Mouse (Mus musculus) retina, embryonic 14.5 days (tissue): Measurements from ENCODE around the gene Shf.
"Not testable (repeated sequence)": the region's sequence is repeated elsewhere in the genome, so short reads cannot be mapped to it uniquely, and the experiment has no call there.

ENCODE experiments used
- DNase-seq: peaks from one replicate; pipeline ENCODE4 v3.0.0-alpha.2; 2015; ENCODE audit warnings: low spot score

Shf gene

DNA sequence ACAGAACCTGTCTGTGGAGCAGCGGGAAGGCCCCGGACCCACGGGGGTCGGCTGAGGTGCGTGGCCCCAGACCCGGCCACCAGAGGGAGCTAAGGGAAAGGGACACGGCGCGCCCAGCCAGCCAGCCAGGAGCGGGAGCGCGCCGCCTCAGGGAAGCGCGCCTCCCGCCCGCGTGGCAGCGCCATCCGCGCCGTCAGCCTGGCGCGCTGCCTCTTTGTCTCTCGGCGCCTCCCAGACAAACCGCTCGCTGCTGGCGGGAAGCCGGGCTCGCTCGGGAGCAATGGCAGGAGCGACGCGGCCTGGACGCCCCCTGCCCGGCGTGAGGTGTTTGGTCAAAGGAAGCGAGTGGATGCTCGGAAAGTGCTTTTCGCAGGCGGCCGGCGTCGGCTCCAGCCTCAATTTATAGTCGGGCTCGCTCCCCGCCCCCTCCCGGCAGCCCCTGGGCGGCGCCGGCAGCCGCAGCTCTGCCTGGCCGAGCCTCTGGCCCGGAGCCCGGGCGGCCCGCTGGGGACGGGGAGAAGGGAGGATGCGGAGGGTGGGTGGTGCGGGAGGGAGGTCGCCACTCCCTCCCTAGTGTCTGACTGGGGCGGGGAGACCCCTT, 20.3 kb downstream of the Shf start:
- peak; percentile 89 for DNase-seq

DNA sequence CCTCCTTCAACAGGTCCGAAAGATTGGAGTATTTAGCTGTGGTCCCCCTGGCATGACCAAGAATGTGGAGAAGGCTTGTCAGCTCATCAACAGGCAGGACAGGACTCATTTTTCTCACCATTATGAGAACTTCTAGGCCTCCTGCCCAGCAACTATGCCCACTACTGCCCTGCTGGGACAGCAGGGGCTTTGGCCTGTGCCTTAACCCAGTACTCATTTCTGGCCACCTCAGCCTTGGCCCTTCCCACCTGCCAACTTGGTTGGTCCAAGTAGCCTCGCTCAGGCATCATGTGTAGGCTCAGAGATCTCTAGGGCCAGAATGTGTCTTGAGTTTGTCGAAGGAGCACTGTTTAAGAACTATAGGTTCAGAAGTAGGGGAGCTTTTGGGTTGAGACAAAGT, 21.7 kb downstream of the Shf start:
- DNase-seq, result no peak

DNA sequence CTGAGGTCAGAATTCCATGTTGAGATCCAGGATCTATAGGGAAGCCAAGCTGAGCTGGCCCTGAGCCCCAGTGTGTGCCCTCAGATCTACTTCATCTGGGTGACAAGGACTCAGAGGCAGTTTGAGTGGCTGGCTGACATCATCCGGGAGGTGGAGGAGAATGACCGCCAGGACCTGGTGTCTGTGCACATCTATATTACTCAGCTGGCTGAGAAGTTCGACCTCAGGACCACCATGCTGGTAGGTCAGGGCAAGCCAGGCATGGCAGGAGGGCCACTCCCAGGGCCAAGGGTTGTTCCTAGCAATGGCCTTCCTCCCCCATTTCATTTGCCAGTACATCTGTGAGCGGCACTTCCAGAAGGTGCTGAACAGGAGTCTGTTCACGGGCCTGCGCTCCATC, 22.8 kb downstream of the Shf start:
- DNase-seq, result not testable (repeated sequence)

GRCm38 (mm10) chr2:122345106-122345893, 23.7 kb downstream of the Shf start:
- DNase-seq, result no peak

DNA sequence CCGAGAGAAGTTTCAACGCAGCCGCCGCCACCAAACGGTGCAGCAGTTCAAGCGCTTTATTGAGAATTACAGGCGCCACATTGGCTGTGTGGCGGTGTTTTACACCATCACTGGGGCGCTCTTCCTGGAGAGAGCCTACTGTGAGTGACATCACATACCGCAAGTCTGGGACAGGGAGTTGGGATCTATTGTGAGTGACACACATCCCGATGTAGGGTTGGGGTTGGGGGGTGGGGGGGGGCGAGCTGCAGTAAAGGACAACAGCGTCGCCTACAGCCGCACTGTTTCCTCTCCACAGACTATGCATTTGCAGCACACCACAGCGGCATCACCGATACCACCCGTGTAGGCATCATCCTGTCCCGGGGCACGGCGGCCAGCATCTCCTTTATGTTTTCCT, 31.7 kb downstream of the Shf start:
- no peak for DNase-seq

- DNase-seq, result no peak
These were observed 34.8 kb downstream of the Shf start for GRCm38 (mm10) chr2:122334170-122334569.

GRCm38 (mm10) chr2:122332222-122332621, 36.7 kb downstream of the Shf start:
- no peak for DNase-seq

- DNase-seq, result not testable (repeated sequence)
These were observed 38.6 kb downstream of the Shf start for GRCm38 (mm10) chr2:122330317-122330716.

GRCm38 (mm10) chr2:122327986-122328385, 41.0 kb downstream of the Shf start:
- DNase-seq, result no peak

DNA sequence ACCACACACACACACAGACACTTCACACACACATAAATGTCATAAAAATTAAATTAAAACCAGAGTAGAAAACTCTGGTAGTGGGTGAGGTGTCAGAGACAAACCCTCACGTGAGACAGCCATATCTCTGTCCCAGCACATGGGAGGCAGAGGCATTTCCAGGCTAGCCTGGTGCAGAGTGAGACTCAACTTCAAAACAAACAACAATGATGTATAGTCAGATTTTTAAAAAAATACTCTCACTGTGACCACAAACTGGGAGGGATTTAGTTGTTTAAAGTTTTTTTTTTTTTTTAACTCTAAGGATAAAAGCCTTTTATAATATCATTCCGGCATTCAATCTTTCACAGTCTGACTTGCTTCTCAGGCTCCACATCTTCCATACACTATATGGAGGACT, 43.6 kb downstream of the Shf start:
- no peak for DNase-seq

DNA sequence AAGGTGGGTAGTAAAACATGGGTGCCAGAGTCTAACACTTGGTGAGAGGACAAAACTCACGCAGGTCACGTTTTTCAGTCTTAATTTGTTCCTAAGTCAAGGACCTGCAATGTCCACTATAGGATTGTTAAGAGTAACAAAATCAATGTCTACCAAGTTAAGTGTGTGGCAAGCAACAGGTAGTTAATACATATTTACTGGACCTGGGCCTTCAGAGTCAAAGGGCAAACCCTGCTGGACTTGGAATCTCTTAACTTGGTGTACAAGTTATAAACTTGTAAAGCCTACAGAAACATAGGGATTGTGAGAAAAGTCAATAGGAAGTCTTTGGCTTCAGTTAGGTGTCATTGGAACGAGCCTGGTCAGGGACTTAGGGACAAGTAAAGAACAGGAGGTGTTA, 44.4 kb downstream of the Shf start:
- no peak for DNase-seq

DNA sequence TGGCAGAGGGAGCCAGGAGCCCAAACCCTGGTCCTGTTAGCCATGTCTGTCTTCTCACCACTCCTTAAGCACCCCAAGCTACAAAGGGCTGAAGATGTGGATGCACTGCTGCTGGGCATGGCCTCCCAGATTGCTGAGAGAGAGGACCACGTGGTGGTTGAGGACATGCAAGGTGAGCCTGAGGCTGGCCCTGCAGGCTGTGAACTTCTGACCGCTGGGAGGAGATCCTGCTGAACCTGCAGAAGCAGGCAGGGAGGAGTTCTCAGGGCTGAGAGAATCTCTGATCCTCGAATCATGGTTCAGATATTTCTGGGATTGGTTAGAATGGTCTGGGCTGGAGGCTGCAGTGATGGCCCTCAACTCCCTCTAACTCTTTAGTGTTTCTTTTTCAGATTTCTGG, 45.0 kb downstream of the Shf start:
- DNase-seq, result no peak

DNA sequence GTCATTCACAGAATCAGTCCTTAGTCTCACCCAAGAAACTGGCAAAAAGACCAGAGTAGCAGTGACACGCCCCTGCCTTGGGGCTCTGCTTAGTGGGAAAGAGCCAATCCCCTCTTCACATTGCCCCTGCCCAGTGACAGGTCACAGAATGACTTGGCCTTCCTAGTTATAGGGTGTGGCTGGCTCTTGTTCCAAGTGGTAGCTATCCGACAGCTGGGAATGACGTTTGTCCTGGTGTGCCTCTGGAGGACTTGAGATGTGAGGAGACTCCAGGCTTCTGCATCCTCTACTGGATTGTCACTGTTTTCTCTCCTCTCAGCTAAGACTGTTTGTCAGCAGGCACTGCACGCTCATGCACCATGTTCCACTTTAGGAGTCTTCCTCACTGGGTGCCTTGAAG, 51.6 kb downstream of the Shf start:
- no peak for DNase-seq

DNA sequence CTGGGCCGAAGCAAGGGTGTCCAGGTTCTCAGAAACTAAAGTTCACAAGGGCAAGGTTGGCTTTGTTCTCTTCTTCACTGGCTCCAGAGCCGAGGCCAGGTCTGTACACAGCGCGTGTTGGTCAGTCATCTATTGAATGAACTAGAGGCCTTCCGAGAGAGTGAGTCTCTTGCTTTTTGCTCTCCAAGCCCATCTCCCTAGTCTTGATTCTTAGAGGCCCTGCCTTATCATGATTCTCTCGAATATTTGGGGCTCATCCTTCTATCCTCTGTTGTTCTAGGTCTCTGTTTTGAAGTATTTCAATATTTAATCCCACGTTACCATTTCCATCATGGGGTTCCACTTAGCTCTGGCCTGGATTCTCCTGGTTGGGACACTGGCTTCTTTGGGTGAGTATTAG, 53.6 kb downstream of the Shf start, which contains the start of gene Duox1:
Gene Duox1, plus strand, starts transcription at position 301 of the 400 bp plus-strand sequence.
- no peak for DNase-seq

DNA sequence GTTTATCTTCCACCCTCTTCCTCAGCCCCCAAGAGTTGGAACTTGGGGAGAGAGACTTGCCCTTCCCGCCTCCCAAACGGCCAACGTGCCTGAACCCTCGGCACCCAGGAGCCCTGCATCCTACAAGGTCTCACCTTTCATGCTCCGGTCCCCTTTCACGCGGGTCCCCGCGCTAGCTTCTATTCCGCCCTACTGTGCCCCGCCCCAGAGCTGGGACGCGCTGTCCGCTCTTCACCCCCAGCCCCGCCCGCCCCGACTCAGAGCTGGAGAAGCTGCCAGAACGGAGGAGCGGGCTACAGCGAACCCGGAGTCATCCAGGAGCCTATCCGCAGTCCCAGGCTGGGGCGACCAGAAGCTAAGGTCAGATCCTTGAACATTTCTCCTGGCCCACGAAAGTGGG, 55.4 kb downstream of the Shf start, which contains the start of gene Duoxa1:
Gene Duoxa1, minus strand, starts transcription at position 195 of the 400 bp plus-strand sequence.
- DNase-seq, result no peak

GRCm38 (mm10) chr2:122312722-122313417, 56.1 kb downstream of the Shf start:
- peak; percentile 91 for DNase-seq

DNA sequence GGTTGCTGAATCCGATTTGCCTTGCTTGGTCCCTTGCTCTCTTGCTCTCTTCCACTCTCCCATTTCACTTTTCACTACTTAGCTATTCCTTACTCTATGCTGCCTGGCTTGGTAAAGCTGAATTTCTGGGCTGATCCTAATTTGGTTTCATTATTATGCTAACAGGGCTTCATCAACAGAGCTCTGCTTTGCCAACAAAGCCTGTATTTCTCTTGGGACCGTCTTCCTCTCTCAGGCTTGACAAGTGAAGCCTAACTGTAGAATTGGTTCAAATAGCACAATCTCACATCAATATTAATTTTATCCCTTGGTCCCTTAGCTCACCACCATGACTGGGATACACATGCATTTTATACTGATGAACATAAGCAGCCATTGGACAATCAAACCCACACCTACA, 57.4 kb downstream of the Shf start:
- no peak for DNase-seq

DNA sequence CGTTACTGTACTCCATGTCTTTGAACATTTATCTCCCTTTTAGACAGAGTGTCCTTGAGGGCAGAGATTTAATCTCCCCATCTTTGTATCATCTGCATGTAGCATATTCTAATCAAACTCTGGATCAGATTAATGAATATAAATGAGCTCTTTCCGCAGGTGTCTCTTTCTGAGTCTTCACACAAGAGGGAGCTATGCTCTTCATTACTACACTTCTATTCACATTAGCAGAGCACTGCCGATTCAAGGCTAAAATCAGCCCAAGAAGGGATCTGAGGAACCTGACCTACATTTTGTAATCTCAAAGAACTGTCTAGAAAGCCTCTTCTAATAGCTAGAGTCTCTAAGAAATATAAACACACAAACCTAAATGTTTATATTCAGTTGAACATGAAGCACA, 59.3 kb downstream of the Shf start:
- DNase-seq, result no peak

DNA sequence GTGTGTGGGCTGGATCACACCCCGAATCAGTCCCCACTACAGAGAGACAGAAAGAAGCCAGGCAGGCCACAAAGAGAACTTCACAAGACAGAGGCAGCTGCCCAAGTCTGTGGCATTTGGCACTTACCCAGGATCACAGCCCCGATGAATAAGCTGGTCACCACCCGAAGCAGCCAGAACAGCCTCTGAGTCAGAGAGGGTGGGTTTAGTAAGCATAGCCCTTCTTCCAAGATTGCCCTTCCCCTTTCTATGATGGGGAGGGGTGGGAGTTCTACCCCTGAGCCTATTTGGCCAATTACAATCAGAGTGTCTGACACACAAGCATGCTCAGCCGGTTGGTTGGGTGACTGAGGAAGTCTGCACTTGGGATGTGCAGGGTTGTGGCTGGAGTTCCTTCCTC, 62.8 kb downstream of the Shf start:
- DNase-seq, result no peak

GRCm38 (mm10) chr2:122305097-122305892, 63.7 kb downstream of the Shf start:
- no peak for DNase-seq

DNA sequence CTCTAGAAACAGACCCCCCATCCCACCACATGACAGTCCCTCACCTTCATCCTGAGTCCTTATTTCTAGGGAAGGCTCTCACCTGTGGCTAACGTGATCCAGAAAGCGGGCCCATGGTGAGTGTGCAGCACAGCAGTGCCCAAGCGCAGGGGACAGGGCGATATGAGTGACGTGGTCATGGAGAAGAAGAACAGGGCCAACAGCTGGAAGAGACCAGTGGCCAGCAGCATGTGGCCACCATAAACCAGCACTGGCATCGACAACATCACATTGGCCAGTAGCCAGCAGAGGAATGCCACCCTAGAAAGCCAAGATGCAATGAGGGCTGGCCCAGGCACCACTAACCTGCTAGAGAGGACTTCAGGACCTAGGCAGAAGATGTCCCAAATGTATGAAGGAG, 64.4 kb downstream of the Shf start:
- DNase-seq, result no peak

DNA sequence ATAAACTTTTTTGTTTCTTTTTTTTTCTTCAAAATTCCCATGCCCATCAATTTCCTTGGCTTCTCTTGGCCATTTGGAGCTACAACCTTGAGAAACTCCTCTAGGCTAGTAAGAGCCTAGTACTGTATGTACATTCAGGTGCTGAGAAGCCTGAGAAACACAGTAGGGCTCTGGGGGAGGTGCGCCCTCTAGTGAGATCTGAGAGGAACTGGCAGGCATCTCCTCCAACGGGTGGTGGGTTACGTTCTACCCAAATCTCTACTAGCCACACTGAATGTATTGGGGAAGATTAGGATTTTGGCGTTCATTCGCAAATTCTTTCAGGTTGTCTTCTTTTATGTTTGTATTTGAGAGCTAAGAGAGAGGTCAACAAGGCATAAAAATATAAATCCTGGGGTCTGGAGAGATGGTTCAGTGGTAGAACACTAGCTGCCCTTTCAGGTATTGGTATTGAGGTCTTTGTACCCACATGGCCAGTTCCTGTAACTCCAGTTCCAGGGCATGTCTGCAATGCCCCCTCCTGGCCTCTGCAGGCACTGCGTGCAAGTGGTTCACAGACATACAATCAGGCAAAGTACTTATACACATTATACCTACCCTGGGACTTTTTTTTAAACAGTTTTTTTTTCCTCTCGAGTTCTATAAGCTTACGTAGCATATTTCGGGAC, 66.3 kb downstream of the Shf start:
- DNase-seq, result peak; percentile 89
